Mouse (Mus musculus): ENCODE data around the gene Dnajc3. TPM values are rescaled to one million over a fixed set of nuclear protein-coding genes. Genes with fewer than 3 reads are reported as not detected.
A peak's percentile ranks its signal among the peaks of the same experiment; 100 is the strongest.

Dnajc3 gene
- total RNA-seq, 2 experiments from 2014 or later, result 37.2 to 38.7 TPM

DNA sequence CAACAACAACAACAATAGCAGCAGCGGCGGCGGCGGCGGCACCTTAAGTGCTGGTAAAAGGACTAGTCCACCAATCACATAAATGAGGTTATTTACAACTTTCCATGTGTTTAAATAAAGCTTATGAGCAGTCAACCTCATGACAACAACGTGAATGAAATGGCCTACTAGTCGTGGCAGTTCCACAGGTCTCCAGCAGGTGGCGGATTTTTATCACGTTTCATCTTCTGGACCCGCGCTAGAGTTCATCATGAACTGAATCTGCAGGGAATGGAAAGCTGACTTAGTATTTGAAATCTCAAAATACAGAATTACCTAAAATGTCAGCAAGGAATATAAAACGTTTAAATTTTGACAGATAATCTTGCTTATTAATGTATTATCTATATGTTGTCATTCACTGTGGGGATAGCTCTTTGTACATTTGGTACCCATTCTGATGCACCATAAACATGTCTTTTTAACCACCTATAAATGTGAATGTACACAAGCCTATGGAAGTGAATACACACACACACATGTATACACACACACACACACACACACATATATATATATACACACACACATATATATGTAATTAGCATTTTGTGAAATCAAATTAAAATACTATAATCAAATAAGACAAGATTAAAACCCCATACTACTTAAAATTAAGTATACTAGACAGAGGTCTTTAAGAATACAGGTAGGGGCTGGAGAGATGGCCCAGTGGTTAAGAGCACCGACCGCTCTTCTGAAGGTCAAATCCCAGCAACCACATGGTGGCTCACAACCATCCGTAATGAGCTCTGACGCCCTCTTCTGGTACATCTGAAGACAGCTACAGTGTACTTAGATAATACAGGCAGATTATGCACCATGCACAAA lies 49.1 kb downstream of the Dnajc3 start:
- peak; percentile 90 for TF ChIP-seq CTCF (IDR thresholded peaks at IDR 0.05)
- H3K27ac ChIP-seq, result no peak overlapping the region
- intact Hi-C loops (cut with DNase I), result loop anchor here (10.0 kb wide), 1 partner anchor 1078 kb away; no protein-coding TSS in a partner anchor
- no peak overlapping the region for H3K4me3 ChIP-seq
- DNase-seq (ENCODE audit: extremely low spot score in 1 of 2, low spot score in 2 of 2), result peak; percentile 65 to 66

GRCm38 (mm10) chr14:118987523-118988496 lies 50.0 kb downstream of the Dnajc3 start:
- no peak for DNase-seq (ENCODE audit: extremely low spot score in 1 of 2, low spot score in 2 of 2)
- TF ChIP-seq CTCF (IDR thresholded peaks at IDR 0.05), result no peak
- H3K27ac ChIP-seq, result no peak overlapping the region
- intact Hi-C loops (cut with DNase I), result loop anchor here (2.0 to 10.0 kb wide), 2 partner anchors 39 to 1077 kb away; no protein-coding TSS in a partner anchor
- H3K4me3 ChIP-seq, result no peak overlapping the region

- no peak for DNase-seq (ENCODE audit: extremely low spot score in 1 of 2, low spot score in 2 of 2)
- no peak overlapping the region for H3K27ac ChIP-seq
- TF ChIP-seq CTCF (IDR thresholded peaks at IDR 0.05), result no peak
- no peak overlapping the region for H3K4me3 ChIP-seq
- intact Hi-C loops (cut with DNase I), result no loop called here
Observed at GRCm38 (mm10) chr14:118995226-118995925, 57.6 kb downstream of the Dnajc3 start.

GRCm38 (mm10) chr14:119003320-119003719 lies 65.5 kb downstream of the Dnajc3 start:
- no peak overlapping the region for H3K27ac ChIP-seq
- intact Hi-C loops (cut with DNase I), result no loop called here

DNA sequence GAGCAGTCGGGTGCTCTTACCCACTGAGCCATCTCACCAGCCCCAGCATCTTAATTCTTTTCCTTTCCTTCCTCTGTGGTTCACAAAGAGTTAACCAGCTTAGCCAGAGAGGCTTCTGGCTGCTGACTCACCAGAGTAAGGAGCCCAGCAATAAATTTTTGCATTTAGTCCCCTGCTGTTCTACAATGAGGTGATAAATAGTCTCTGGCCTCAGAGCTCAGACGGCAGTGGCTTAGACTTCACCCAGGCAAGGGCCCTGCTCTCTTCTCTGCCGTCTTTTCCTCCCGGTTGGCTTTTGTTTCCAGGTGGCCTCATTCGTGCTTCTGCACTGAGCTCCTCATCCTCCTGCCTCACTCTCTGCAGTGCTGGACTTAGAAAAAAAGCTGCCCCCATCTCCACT lies 68.1 kb downstream of the Dnajc3 start:
- intact Hi-C loops (cut with DNase I), result no loop called here
- Histone ChIP-seq H3K4me3 (peak overlapping the region; percentile 63; the same call in 1 of the 2 replicates), H3K27ac (peak overlapping the region; percentile 87)
- no peak for TF ChIP-seq CTCF (IDR thresholded peaks at IDR 0.05)
- DNase-seq (ENCODE audit: extremely low spot score in 1 of 2, low spot score in 2 of 2), result no peak

More at GRCm38 (mm10) chr14:119003320-119003719, 65.5 kb downstream of the Dnajc3 start:
- TF ChIP-seq CTCF (IDR thresholded peaks at IDR 0.05), result peak; percentile 57
- DNase-seq (ENCODE audit: extremely low spot score in 1 of 2, low spot score in 2 of 2), result no peak
- H3K4me3 ChIP-seq, result no peak overlapping the region

DNA sequence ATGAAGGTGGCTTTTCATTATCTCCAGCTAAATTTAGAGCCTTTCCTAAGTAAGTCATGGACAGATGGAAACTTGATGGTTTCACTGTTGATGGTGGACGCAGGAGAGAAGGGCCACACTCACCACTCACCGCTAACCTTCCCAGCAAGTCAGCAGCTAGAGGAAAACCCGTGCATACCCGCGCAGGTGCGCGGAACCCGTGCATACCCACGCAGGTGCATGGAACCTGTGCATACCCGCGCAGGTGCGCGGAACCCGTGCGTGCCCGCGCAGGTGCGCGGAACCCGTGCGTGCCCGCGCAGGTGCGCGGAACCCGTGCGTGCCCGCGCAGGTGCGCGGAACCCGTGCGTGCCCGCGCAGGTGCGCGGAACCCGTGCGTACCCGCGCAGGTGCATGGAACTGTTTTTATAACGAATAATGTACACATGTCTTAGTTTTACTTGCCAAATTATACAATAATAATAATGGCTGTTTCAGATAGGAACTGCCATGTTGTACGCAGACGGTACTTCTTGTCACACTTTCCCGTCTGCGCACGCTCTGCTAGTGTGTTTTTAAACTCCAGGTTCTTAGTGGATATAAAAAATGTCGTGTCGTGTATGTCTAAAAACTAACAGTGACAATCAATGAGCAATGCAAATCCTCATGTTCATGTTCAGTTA lies 68.8 kb downstream of the Dnajc3 start:
- DNase-seq (ENCODE audit: extremely low spot score in 1 of 2, low spot score in 2 of 2), result no peak
- Histone ChIP-seq H3K27ac (peak overlapping the region; percentile 87), H3K4me3 (peak overlapping the region; percentile 63)
- intact Hi-C loops (cut with DNase I), result no loop called here
- no peak for TF ChIP-seq CTCF (IDR thresholded peaks at IDR 0.05)

GRCm38 (mm10) chr14:119007103-119007951 lies 69.6 kb downstream of the Dnajc3 start:
- intact Hi-C loops (cut with DNase I), result no loop called here
- Histone ChIP-seq H3K4me3 (peak overlapping the region; percentile 63), H3K27ac (peak overlapping the region; percentile 87)
- TF ChIP-seq CTCF (IDR thresholded peaks at IDR 0.05), result no peak
- peak; percentile 94 to 96 for DNase-seq (ENCODE audit: extremely low spot score in 1 of 2, low spot score in 2 of 2)

DNA sequence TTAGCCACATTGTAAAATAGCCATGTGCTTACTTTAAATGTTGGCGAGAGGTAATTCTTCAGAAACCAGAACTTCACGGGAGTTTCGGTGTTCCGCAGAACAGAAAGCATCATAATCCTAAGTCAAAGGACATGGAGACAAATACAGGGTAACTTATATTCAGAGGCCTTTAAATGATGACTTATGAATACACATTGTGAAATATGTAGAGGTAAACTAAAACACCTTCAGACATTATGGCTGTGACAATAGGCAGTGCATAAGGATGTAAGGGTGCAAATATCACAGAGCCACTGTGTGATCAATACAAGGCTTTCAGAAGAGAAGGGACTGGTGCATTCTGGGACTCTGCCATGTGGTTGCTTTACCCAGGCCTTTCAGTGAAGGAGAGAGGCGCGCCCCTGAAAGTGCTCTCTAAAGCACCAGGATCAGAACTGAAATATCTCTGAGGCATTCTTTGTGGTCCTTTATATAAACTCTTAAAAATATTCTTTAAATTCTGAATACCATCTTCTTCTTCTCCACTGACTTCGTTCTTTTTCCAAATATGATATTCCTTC lies 70.3 kb downstream of the Dnajc3 start:
- Histone ChIP-seq H3K4me3 (peak overlapping the region; percentile 63), H3K27ac (peak overlapping the region; percentile 85)
- intact Hi-C loops (cut with DNase I), result no loop called here
- no peak for TF ChIP-seq CTCF (IDR thresholded peaks at IDR 0.05)
- no peak for DNase-seq (ENCODE audit: extremely low spot score in 1 of 2, low spot score in 2 of 2)

GRCm38 (mm10) chr14:119009531-119009930 lies 71.8 kb downstream of the Dnajc3 start:
- Histone ChIP-seq H3K4me3 (no peak overlapping the region), H3K27ac (no peak overlapping the region)
- no peak for TF ChIP-seq CTCF (IDR thresholded peaks at IDR 0.05)
- no peak for DNase-seq (ENCODE audit: extremely low spot score in 1 of 2, low spot score in 2 of 2)
- intact Hi-C loops (cut with DNase I), result no loop called here

Data from left cerebral cortex, adult 2 months (tissue).